Comparison of ENCODE assay signal across 19 mouse cellular contexts in the genomic region with DNA sequence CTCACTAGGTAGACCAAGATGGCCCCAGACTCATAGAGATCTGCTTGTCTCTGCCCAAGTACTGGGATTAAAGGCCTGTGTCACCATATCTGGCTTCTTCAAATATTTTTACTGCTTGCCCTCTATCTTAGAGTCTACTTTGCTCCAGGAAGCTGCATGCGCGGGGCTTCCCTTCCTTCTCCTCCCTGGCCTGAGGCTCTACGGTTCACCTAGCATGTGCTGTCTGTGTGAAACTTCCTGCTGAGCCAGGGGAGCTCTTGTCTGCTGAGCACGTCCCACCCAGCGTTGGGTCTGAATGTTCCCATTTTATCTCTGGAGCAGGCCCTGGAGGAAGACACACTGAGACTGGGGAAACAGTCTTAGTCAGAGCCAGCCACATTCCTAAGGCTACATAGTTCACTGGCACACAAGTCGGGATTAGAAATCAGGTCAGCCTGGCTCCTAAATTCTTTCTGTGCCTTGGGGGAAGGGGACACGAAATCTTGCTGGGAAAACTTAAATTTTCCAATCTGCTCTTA. TPM values are rescaled to one million over a fixed set of nuclear protein-coding genes. Genes with fewer than 3 reads are reported as not detected.
DNase-seq lines count a peak whose midpoint lies in the region; ATAC-seq and TF ChIP-seq lines count a peak whose summit lies in the region.
"Had no signal": no experiment of that assay in that cellular context is flagged by ENCODE, and none has a peak within 500 bp of the region (broad histone marks: within the 10 kb centered on the region; RNA-seq: fewer than 3 reads in every experiment).

No protein-coding gene starts in this region.

- H3K9me3 ChIP-seq in embryonic facial prominence, embryonic 14.5 days (ENCODE audit: control insufficient read depth, low read length) = no peaks in the 10 kb centered on the region
- 0 out of 2 replicates have a peak, but pooled peaks cover under 1% of the 10 kb centered on the region for H3K9me3 ChIP-seq in embryonic facial prominence, embryonic 10.5 days
- H3K9me3 ChIP-seq in liver, embryonic 12.5 days (replicated peaks) = no peaks in the 10 kb centered on the region
- no peaks in the 10 kb centered on the region for H3K9me3 ChIP-seq in intestine, embryonic 15.5 days
- H3K9me3 ChIP-seq: forebrain, embryonic 13.5 days; hindbrain, embryonic 12.5 days; neural tube, embryonic 13.5 days had no signal

- no peaks in the 10 kb centered on the region for H3K36me3 ChIP-seq in embryonic facial prominence, embryonic 14.5 days (ENCODE audit: control insufficient read depth, insufficient read depth, low read length)
- no peaks in the 10 kb centered on the region for H3K36me3 ChIP-seq in embryonic facial prominence, embryonic 10.5 days (replicated peaks)
- H3K36me3 ChIP-seq in liver, adult 2 months (ENCODE audit: control insufficient read depth, insufficient read depth, low read length) = no peaks in the 10 kb centered on the region
- no peaks in the 10 kb centered on the region for H3K36me3 ChIP-seq in liver, embryonic 12.5 days
- no peaks in the 10 kb centered on the region for H3K36me3 ChIP-seq in intestine, embryonic 15.5 days
- H3K36me3 ChIP-seq: embryonic facial prominence, embryonic 13.5 days; heart, embryonic 15.5 days; hindbrain, embryonic 12.5 days; neural tube, embryonic 13.5 days had no signal

- no peak overlapping the region for H3K4me2 ChIP-seq in embryonic facial prominence, embryonic 14.5 days (ENCODE audit: low read depth, low read length)
- no peak overlapping the region for H3K4me2 ChIP-seq in liver, embryonic 12.5 days
- no peak overlapping the region for H3K4me2 ChIP-seq in intestine, embryonic 15.5 days (replicated peaks)
- H3K4me2 ChIP-seq: embryonic facial prominence, embryonic 13.5 days; forebrain, embryonic 13.5 days; heart, embryonic 15.5 days; hindbrain, embryonic 12.5 days; neural tube, embryonic 13.5 days had no signal

- H3K9ac ChIP-seq in embryonic facial prominence, embryonic 14.5 days (ENCODE audit: low read depth, low read length) = no peak overlapping the region
- H3K9ac ChIP-seq in liver, adult 2 months (ENCODE audit: low read depth, low read length) = no peak overlapping the region
- no peak overlapping the region for H3K9ac ChIP-seq in liver, embryonic 12.5 days
- no peak overlapping the region for H3K9ac ChIP-seq in intestine, embryonic 15.5 days
- H3K9ac ChIP-seq: embryonic facial prominence, embryonic 13.5 days; forebrain, embryonic 13.5 days; heart, embryonic 15.5 days; hindbrain, embryonic 12.5 days; liver, embryonic 14.5 days; neural tube, embryonic 13.5 days had no signal

- TF ChIP-seq POLR2A in liver, adult 2 months (IDR thresholded peaks at IDR 0.05; ENCODE audit: extremely low read depth, insufficient read depth, low read length) = no peak

- H3K4me3 ChIP-seq in embryonic facial prominence, embryonic 14.5 days (ENCODE audit: low read depth, low read length) = no peak overlapping the region
- no peak overlapping the region for H3K4me3 ChIP-seq in embryonic facial prominence, embryonic 10.5 days
- no peak overlapping the region for H3K4me3 ChIP-seq in liver, adult 2 months (ENCODE audit: insufficient read depth, low read depth, low read length)
- H3K4me3 ChIP-seq in liver, embryonic 12.5 days = no peak overlapping the region
- H3K4me3 ChIP-seq in intestine, embryonic 15.5 days (replicated peaks) = no peak overlapping the region
- H3K4me3 ChIP-seq: embryonic facial prominence, embryonic 13.5 days; forebrain, embryonic 13.5 days; heart, embryonic 15.5 days; hindbrain, embryonic 12.5 days; neural tube, embryonic 13.5 days had no signal

- no peak for ATAC-seq in embryonic facial prominence, embryonic 14.5 days (ENCODE audit: low read depth)
- no peak for ATAC-seq in liver, embryonic 12.5 days
- ATAC-seq in intestine, embryonic 15.5 days = peak; percentile 55; the same call in 1 of the 2 replicates
- no peak for ATAC-seq in frontal cortex, adult (ENCODE audit: low TSS enrichment)
- ATAC-seq in erythroid progenitor cell, adult 5-6 weeks (replicated peaks; ENCODE audit: low FRiP score, poor library complexity, severe bottlenecking) = no peak
- ATAC-seq: forebrain, embryonic 13.5 days had no signal

- DNase-seq in embryonic facial prominence, embryonic 14.5 days (ENCODE audit: low spot score) = peak; percentile 11
- no peak for DNase-seq in embryonic facial prominence, embryonic 10.5 days (ENCODE audit: low spot score)
- peak; percentile 21 for DNase-seq in liver, adult 2 months (ENCODE audit: extremely low read depth, low read depth, low spot score)
- peak; percentile 27 for DNase-seq in 3T3-L1 (ENCODE audit: low read depth, low spot score)
- DNase-seq: cerebellum, adult 11-12 months; cerebellum, postnatal 36 days; layer of hippocampus, postnatal 36 days; lung, postnatal 10 days had no signal

- H3K27me3 ChIP-seq in embryonic facial prominence, embryonic 14.5 days (replicated peaks; ENCODE audit: control insufficient read depth, insufficient read depth, low read length) = no peaks in the 10 kb centered on the region
- no peaks in the 10 kb centered on the region for H3K27me3 ChIP-seq in embryonic facial prominence, embryonic 10.5 days (replicated peaks; ENCODE audit: low read depth, poor library complexity, severe bottlenecking)
- no peaks in the 10 kb centered on the region; the same call in 1 of the 2 replicates for H3K27me3 ChIP-seq in liver, adult 2 months (ENCODE audit: control insufficient read depth, insufficient read depth, low read length)
- no peaks in the 10 kb centered on the region for H3K27me3 ChIP-seq in liver, embryonic 12.5 days (replicated peaks)
- H3K27me3 ChIP-seq in intestine, embryonic 15.5 days (replicated peaks) = no peaks in the 10 kb centered on the region
- H3K27me3 ChIP-seq: embryonic facial prominence, embryonic 13.5 days; forebrain, embryonic 13.5 days; heart, embryonic 15.5 days; hindbrain, embryonic 12.5 days; neural tube, embryonic 13.5 days had no signal

- WGBS in embryonic facial prominence, embryonic 14.5 days = 28% methylated on average over 7 of the region's 7 CpGs
- WGBS in embryonic facial prominence, embryonic 10.5 days = 34% methylated on average over 7 of the region's 7 CpGs
- 69% methylated on average over 7 of the region's 7 CpGs for WGBS in liver, adult 2 months
- WGBS in liver, embryonic 12.5 days (ENCODE audit: insufficient replicate concordance) = 32% methylated on average over 7 of the region's 7 CpGs
- WGBS in intestine, embryonic 15.5 days = 46% methylated on average over 7 of the region's 7 CpGs

- no peak for TF ChIP-seq CTCF in liver, adult 2 months (IDR thresholded peaks at IDR 0.05; ENCODE audit: low read depth, low read length)

- H3K79me2 ChIP-seq in liver, adult 2 months (ENCODE audit: control insufficient read depth, insufficient read depth, low read length) = no peaks in the 10 kb centered on the region

- H3K4me1 ChIP-seq in embryonic facial prominence, embryonic 14.5 days (ENCODE audit: control insufficient read depth, insufficient read depth, low read length) = peaks cover 4% of the 10 kb centered on the region; the same call in 1 of the 2 replicates
- H3K4me1 ChIP-seq in embryonic facial prominence, embryonic 10.5 days = peaks cover 11% of the 10 kb centered on the region; the same call in 1 of the 2 replicates
- H3K4me1 ChIP-seq in liver, adult 2 months (ENCODE audit: control insufficient read depth, insufficient read depth, low read length) = peaks cover 4% of the 10 kb centered on the region; the same call in 1 of the 2 replicates
- H3K4me1 ChIP-seq in liver, embryonic 12.5 days = no peaks in the 10 kb centered on the region
- H3K4me1 ChIP-seq in intestine, embryonic 15.5 days (replicated peaks) = no peaks in the 10 kb centered on the region; the same call in 1 of the 2 replicates
- H3K4me1 ChIP-seq: forebrain, embryonic 13.5 days; hindbrain, embryonic 12.5 days; neural tube, embryonic 13.5 days had no signal

- 0 out of 2 replicates have a peak overlapping the region, but pooled peaks have one; percentile 6 for H3K27ac ChIP-seq in embryonic facial prominence, embryonic 14.5 days (replicated peaks; ENCODE audit: low read depth, low read length)
- no peak overlapping the region for H3K27ac ChIP-seq in embryonic facial prominence, embryonic 10.5 days (replicated peaks)
- H3K27ac ChIP-seq in liver, adult 2 months (replicated peaks; ENCODE audit: insufficient read depth, low read depth, low read length) = no peak overlapping the region
- no peak overlapping the region for H3K27ac ChIP-seq in liver, embryonic 12.5 days
- H3K27ac ChIP-seq in intestine, embryonic 15.5 days = no peak overlapping the region
- H3K27ac ChIP-seq: embryonic facial prominence, embryonic 13.5 days; forebrain, embryonic 13.5 days; heart, embryonic 15.5 days; hindbrain, embryonic 12.5 days; liver, embryonic 14.5 days; neural tube, embryonic 13.5 days had no signal

RNA-seq across cellular contexts. Expression of gene Car12, which starts 43.9 kb away (rescaled TPM):
- 7.7 and 10.3 TPM in 2 replicates for polyA plus RNA-seq in embryonic facial prominence, embryonic 14.5 days (2014; fragmentation: Nextera tagmentation; extraction: Ambion mirVana)
- 5.6 and 6.5 TPM in 2 replicates for polyA plus RNA-seq in embryonic facial prominence, embryonic 10.5 days (2016; fragmentation: Nextera tagmentation; extraction: Ambion mirVana)
- total RNA-seq in liver, adult 2 months (2014; rRNA removed) = 0.34 TPM in 1 of 2 replicates, not detected in the other
- 0.24 TPM in 1 of 2 replicates, not detected in the other for polyA plus RNA-seq in liver, adult 2 months (2012; rRNA removed)
- 0.29 and 0.45 TPM in 2 replicates for polyA plus RNA-seq in liver, embryonic 12.5 days (2016; fragmentation: Nextera tagmentation; extraction: Ambion mirVana)
- 4.4 and 5.2 TPM in 2 replicates for polyA plus RNA-seq in intestine, embryonic 15.5 days (2015; fragmentation: Nextera tagmentation; extraction: Ambion mirVana)
- total RNA-seq in erythroid progenitor cell, adult 5-6 weeks (2015; ENCODE audit: low replicate concordance) = not detected in 2 replicates
- total RNA-seq in erythroid progenitor cell, adult 5-6 weeks (2017; ENCODE audit: low replicate concordance) = not detected in 2 replicates
- total RNA-seq: monocyte, adult 5-6 weeks had no signal
